Comparison of ENCODE assay signal across 15 mouse cellular contexts in the genomic region with DNA sequence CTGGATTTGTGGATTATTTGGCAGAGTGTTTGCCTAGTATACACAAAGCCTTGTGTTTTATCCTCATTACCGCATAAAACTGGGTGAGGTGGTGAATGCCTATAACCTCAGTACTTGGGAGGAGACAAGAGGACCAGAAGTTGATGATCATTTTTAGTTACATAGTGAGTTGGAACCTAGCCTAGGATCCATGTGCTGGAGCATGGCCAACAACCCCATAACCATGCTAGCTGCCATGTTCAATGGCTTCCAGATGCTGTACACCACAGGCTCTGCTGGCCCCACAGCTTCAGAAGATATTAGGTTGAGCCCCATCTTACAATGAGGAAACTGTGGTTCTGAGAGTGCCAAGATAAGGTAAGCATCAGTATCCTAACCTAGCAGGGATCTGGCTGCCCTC.
"Had no signal": no experiment of that assay in that cellular context is flagged by ENCODE, and none has a peak within 500 bp of the region (broad histone marks: within the 10 kb centered on the region; RNA-seq: fewer than 3 reads in every experiment).

No protein-coding gene starts in this region.

- H3K27ac ChIP-seq: kidney, postnatal 0 days; limb, embryonic 12.5 days; liver, embryonic 12.5 days; lung, embryonic 15.5 days; neural tube, embryonic 12.5 days had no signal

- DNase-seq: kidney, adult 9 months; kidney, postnatal 36 days; layer of hippocampus, adult 9-11 months; layer of hippocampus, postnatal 36 days; lung, postnatal 14 days; midbrain, embryonic 14.5 days; right cerebral cortex, postnatal 4 days; spleen, adult 18-20 months; thymus, adult 18-20 months; thymus, postnatal 14 days had no signal

- ATAC-seq: liver, embryonic 12.5 days had no signal

- H3K9ac ChIP-seq: limb, embryonic 12.5 days; liver, embryonic 12.5 days; lung, embryonic 15.5 days; neural tube, embryonic 12.5 days had no signal

- H3K4me3 ChIP-seq: limb, embryonic 12.5 days; liver, embryonic 12.5 days; lung, embryonic 15.5 days; neural tube, embryonic 12.5 days had no signal

- H3K27me3 ChIP-seq: limb, embryonic 12.5 days; lung, embryonic 15.5 days; neural tube, embryonic 12.5 days had no signal

- H3K36me3 ChIP-seq: limb, embryonic 12.5 days; liver, embryonic 12.5 days; lung, embryonic 15.5 days; neural tube, embryonic 12.5 days had no signal

- H3K4me2 ChIP-seq: limb, embryonic 12.5 days; liver, embryonic 12.5 days; lung, embryonic 15.5 days; neural tube, embryonic 12.5 days had no signal

- H3K9me3 ChIP-seq: limb, embryonic 12.5 days; liver, embryonic 12.5 days; lung, embryonic 15.5 days; neural tube, embryonic 12.5 days had no signal

- H3K4me1 ChIP-seq: lung, embryonic 15.5 days had no signal
